Mouse (Mus musculus): Measurements from ENCODE around the gene Cog3. TPM values are rescaled to one million over a fixed set of nuclear protein-coding genes. Genes with fewer than 3 reads are reported as not detected.

The Cog3 gene
- 19.1 and 19.8 TPM in 2 replicates for polyA plus RNA-seq (2015; fragmentation: Nextera tagmentation; extraction: Ambion mirVana)

DNA sequence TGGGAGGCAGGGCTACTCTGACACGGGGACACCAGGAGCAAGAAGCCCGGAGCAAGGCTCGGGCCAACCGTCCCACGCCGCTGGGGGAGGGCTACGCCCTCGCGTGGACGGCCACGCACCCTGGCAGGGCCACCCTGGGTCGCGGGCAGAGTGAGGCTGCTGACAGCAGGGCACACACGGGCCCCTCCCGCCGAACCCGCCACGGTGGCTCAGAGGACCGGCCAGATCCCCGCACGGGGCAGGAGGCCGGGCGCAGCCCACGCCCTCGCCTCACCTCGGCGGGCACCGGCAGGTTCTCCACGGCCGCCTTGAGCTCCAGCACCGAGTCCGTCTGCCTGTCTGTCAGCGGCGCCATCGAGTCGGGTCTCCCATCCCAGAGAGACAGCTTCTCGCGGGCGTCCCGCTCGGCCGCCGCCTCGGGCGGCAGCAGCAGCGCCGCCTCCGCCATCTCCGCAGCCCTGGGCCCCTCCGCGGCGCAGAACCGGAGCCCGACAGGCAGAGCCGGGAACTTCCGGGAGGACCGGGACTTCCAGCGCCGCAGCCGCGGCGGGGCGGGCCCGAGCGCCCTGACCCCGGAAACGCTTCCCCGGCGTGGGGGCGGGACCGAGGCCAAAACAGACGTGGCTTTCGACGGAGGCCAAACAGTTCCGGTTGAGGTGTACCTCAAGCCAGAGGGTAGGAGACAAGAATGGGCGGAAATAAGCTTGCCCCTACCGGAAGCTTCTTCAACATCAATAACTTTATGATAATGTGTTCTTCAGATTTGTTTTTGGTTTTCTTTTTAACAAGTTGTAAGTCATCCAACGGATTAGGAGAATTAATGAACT lies at the start of gene Cog3:
Gene Cog3, minus strand, starts transcription at position 527 of the 827 bp plus-strand sequence.
- Histone ChIP-seq H3K9me3 (no peaks in the 10 kb centered on the region), H3K4me2 (peak within 1 kb of the TSS; percentile 84), H3K27ac (peak within 1 kb of the TSS; percentile 87), H3K27me3 (replicated peaks) (0 out of 2 replicates have a peak, but pooled peaks cover 4% of the 10 kb centered on the region), H3K9ac (peak within 1 kb of the TSS; percentile 91), H3K36me3 (replicated peaks) (no peaks in the 10 kb centered on the region), H3K4me1 (peaks cover 38% of the 10 kb centered on the region), H3K4me3 (peak within 1 kb of the TSS; percentile 99)
- ATAC-seq (replicated peaks) = peak; percentile 99
- WGBS = under 1% methylated on average over 68 of the region's 78 CpGs

DNA sequence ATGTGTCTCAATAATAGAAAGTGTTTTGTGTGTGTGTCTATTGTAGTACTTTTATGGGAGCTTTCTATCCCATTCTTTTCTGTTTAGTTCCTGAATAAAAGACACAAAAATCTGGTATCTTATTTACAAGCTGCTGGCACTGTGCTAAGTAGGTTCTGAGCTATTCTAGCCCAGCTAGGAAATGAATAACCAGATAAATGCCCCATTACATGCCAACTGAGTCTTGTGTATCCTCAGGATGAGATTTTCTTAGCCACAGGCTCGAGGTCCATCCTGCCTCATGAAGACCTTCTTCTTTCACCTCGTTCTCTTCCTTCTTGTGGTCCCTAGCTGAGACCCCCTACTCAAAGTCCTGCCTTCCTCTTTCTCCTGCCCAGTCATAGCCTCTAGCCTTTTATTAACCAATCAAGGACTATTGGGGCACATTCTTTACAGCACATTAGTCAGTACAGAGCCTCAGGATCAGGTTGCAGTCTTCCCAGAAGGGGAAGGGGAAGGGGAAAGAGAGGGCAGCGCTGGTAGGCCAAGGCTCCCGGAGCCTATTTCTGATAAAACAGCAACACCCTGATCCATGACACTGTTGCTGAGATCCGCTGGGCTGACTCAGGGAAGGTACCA lies 43.6 kb upstream of the Cog3 start:
- H3K4me1 ChIP-seq = no peaks in the 10 kb centered on the region
- no peak overlapping the region for H3K4me2 ChIP-seq
- no peak overlapping the region for H3K4me3 ChIP-seq

DNA sequence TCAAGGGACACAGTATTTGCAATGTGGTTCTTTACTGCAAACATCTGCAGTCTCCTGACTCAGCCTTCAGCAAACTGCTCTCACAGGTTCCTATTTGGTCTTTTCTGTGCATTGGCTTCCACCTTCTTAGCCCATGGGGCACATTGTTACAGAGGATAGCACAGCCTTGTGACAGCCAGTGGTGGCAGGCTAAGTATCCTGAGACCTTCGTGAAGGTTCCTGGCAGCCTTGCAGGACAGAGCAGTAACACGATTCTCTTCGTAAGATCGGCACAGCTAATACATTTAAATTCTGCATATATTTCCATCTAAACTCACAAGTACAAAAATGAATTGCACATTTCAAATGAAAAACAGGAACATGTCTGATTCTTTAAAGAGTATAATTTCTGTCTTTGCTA lies 41.6 kb upstream of the Cog3 start:
- no peak for ATAC-seq (replicated peaks)

More for the DNA sequence above, 43.6 kb upstream of the Cog3 start:
- no peaks in the 10 kb centered on the region for H3K36me3 ChIP-seq (replicated peaks)
- no peak for ATAC-seq (replicated peaks)
- H3K9ac ChIP-seq = no peak overlapping the region
- H3K9me3 ChIP-seq = no peaks in the 10 kb centered on the region
- no peaks in the 10 kb centered on the region for H3K27me3 ChIP-seq (replicated peaks)
- H3K27ac ChIP-seq = no peak overlapping the region
- 61% methylated on average over 5 of the region's 5 CpGs for WGBS

DNA sequence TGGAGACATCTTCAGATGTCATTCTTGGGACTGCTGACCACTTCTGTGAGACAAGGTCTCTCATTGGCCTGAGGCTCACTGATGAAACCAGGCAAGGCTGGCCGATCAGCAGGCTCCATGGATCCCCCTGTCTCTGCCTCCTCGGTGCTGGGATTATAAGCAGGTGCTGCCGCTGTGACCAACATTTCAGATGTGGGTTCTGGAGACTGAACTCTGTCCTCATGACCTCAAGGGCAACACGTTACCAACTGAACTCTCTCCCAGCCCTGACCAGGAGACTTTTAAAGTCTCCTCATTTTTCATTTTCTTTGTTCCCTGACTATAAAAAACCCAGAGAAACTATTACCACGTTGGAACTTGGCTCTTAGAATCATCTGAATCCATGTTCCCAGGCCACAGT lies 40.4 kb upstream of the Cog3 start:
- no peaks in the 10 kb centered on the region for H3K9me3 ChIP-seq
- no peak overlapping the region for H3K4me2 ChIP-seq
- no peaks in the 10 kb centered on the region for H3K27me3 ChIP-seq (replicated peaks)
- ATAC-seq (replicated peaks) = no peak
- no peak overlapping the region for H3K4me3 ChIP-seq
- H3K36me3 ChIP-seq (replicated peaks) = no peaks in the 10 kb centered on the region
- no peaks in the 10 kb centered on the region for H3K4me1 ChIP-seq
- H3K27ac ChIP-seq = no peak overlapping the region
- no peak overlapping the region for H3K9ac ChIP-seq
- 82% methylated on average over 5 of the region's 5 CpGs for WGBS

More for the DNA sequence above, 41.6 kb upstream of the Cog3 start:
- Histone ChIP-seq H3K36me3 (replicated peaks) (no peaks in the 10 kb centered on the region), H3K4me2 (no peak overlapping the region), H3K4me3 (no peak overlapping the region), H3K27me3 (replicated peaks) (no peaks in the 10 kb centered on the region), H3K9ac (no peak overlapping the region), H3K27ac (no peak overlapping the region), H3K4me1 (no peaks in the 10 kb centered on the region), H3K9me3 (no peaks in the 10 kb centered on the region)
- WGBS = 86% methylated on average over 4 of the region's 4 CpGs

DNA sequence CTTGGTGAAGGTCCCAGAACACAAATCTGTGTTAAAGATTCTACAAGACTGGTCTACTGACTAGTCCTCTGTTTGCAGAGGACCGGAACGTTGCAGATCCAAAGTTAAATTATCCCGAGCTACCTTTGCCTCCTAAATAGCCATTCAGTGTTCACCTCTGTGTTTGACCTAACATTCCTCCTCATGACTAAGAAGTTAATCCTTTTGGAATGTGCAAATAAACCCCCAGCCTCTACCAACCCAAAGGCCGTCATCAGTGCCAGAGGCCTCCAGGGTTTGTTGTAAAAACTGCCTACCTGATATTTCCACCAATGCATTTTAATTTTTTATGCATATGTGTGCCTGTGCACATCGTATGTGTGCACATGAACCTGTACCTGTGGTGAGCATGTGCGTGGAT lies 40.0 kb upstream of the Cog3 start:
- Histone ChIP-seq H3K4me2 (no peak overlapping the region), H3K4me1 (no peaks in the 10 kb centered on the region), H3K27ac (no peak overlapping the region), H3K27me3 (replicated peaks) (no peaks in the 10 kb centered on the region), H3K36me3 (replicated peaks) (no peaks in the 10 kb centered on the region), H3K4me3 (no peak overlapping the region), H3K9ac (no peak overlapping the region), H3K9me3 (no peaks in the 10 kb centered on the region)
- 74% methylated on average over 6 of the region's 6 CpGs for WGBS
- no peak for ATAC-seq (replicated peaks)

DNA sequence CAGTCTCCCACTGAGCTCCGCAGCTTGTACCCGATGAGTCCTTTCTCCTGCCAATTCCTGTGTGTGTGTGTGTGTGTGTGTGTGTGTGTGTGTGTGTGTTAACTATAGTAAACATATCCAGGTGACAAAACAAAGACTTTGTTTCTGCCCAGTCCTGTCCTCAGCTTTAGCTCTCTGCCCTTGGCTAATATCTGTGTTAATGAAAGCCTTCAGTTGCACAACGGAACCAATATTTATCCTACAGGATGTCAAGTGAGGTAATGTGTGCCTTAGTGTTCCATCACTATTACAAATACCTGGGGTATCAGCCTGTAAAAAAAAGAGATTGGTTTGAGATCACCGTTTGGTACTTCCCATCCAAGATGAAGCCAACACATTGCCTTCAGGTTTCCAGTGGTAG lies 38.8 kb upstream of the Cog3 start:
- Histone ChIP-seq H3K36me3 (replicated peaks) (no peaks in the 10 kb centered on the region), H3K4me3 (no peak overlapping the region), H3K27me3 (replicated peaks) (0 out of 2 replicates have a peak, but pooled peaks cover 4% of the 10 kb centered on the region), H3K4me1 (no peaks in the 10 kb centered on the region), H3K9me3 (no peaks in the 10 kb centered on the region), H3K9ac (no peak overlapping the region), H3K4me2 (no peak overlapping the region), H3K27ac (no peak overlapping the region)
- no peak for ATAC-seq (replicated peaks)
- 90% methylated on average over 4 of the region's 4 CpGs for WGBS

DNA sequence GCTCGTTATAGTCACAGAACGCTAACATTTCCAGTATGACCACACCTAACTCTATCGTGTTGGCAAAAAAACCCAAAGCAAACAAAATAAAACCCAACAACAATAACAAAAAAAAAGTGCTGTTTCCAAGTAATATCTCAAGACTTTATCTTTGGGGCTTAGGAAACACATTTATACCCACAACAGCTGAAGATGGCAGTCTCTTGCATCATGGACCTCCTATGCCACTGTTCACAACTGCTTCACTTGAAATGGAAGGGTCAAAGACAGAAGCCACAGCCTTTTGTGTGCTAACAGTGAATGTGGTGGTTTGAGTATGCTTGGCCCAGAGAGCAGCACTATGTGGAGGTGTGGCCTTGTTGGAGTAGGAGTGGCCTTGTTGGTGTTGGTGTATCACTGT lies 37.1 kb upstream of the Cog3 start:
- 89% methylated on average over 3 of the region's 3 CpGs for WGBS
- Histone ChIP-seq H3K27ac (no peak overlapping the region), H3K4me1 (peaks cover 4% of the 10 kb centered on the region; the same call in 1 of the 2 replicates), H3K4me3 (no peak overlapping the region), H3K27me3 (replicated peaks) (0 out of 2 replicates have a peak, but pooled peaks cover 5% of the 10 kb centered on the region), H3K36me3 (replicated peaks) (no peaks in the 10 kb centered on the region), H3K9me3 (no peaks in the 10 kb centered on the region), H3K4me2 (no peak overlapping the region), H3K9ac (no peak overlapping the region)
- no peak for ATAC-seq (replicated peaks)

DNA sequence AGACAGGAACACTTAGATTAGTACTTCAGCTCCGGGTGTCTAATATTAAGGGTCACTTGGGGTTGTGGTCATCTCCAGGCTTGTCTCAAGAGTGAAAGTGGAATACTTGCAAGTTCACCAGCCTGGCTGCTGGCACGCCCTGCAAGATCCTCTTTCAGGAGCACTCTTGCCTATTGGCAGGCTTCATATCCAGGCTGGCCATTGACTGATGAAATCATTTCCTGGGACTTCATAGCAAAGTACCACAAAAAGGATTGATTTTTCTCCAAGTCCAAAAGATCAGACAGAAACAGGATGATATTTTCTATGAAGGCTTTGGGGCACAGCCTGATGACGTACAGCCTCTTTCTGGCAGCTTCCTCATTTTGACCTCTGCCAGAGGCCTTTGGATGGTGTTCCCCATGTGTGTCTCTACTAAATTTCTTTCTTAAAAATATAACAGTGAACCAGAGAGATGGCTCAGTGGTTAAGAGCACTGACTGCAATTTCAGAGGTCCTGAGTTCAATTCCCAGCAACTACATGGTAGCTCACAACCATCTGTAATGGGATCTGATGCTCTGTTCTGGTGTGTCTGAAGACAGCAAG lies 36.2 kb upstream of the Cog3 start:
- Histone ChIP-seq H3K36me3 (replicated peaks) (no peaks in the 10 kb centered on the region), H3K27ac (no peak overlapping the region), H3K27me3 (replicated peaks) (0 out of 2 replicates have a peak, but pooled peaks cover 5% of the 10 kb centered on the region), H3K9me3 (no peaks in the 10 kb centered on the region), H3K4me3 (no peak overlapping the region), H3K9ac (no peak overlapping the region), H3K4me1 (peaks cover 10% of the 10 kb centered on the region), H3K4me2 (no peak overlapping the region)
- 86% methylated on average over 3 of the region's 3 CpGs for WGBS
- ATAC-seq (replicated peaks) = no peak

DNA sequence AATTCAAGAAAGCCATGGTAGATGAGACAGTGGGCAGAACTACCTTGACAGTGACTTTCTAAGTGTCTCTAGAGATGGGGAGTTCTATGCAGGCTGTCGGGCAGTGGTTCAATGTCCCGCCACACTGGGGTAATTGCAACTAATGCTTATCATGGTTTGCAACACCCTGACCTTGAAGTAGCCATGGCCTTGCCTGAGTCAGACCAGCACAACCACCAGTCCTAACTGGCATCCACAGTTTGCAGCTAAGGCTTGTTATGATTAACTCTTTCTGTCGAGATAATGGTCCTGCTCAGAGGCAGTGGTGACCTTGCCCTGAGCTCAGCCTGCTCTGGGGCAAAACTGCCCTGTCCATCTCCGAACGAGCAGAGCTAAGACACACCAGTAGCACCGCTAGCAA lies 35.0 kb upstream of the Cog3 start:
- Histone ChIP-seq H3K9ac (no peak overlapping the region), H3K27ac (no peak overlapping the region), H3K9me3 (no peaks in the 10 kb centered on the region), H3K27me3 (replicated peaks) (0 out of 2 replicates have a peak, but pooled peaks cover 5% of the 10 kb centered on the region), H3K4me2 (no peak overlapping the region), H3K36me3 (replicated peaks) (no peaks in the 10 kb centered on the region), H3K4me3 (no peak overlapping the region), H3K4me1 (peaks cover 11% of the 10 kb centered on the region)
- ATAC-seq (replicated peaks) = no peak
- WGBS = 87% methylated on average over 6 of the region's 6 CpGs

DNA sequence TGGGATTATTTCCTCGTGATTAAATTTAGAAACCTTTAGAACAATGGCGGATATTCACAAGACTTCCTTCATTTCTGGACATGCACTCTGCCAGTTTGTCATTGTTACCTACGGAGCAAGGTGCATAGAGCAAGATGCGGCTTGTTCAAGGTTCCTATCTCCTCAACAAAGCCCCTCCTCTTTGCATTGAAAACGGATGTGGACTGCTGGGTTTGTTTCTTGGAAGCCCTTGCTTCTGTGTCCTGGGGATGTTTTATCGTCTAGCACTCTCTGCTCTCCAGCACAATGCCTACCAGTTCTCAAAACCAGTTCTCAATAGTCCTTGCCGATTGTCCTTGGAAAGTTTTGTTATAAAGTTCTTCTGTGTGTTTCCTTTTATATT lies 33.5 kb upstream of the Cog3 start:
- Histone ChIP-seq H3K4me2 (peak overlapping the region; percentile 80; the same call in 1 of the 2 replicates), H3K9ac (no peak overlapping the region), H3K4me1 (peaks cover 11% of the 10 kb centered on the region), H3K4me3 (no peak overlapping the region), H3K27ac (no peak overlapping the region), H3K27me3 (replicated peaks) (0 out of 2 replicates have a peak, but pooled peaks cover 5% of the 10 kb centered on the region), H3K9me3 (no peaks in the 10 kb centered on the region), H3K36me3 (replicated peaks) (no peaks in the 10 kb centered on the region)
- ATAC-seq (replicated peaks) = no peak
- WGBS = 34% methylated on average over 7 of the region's 7 CpGs

DNA sequence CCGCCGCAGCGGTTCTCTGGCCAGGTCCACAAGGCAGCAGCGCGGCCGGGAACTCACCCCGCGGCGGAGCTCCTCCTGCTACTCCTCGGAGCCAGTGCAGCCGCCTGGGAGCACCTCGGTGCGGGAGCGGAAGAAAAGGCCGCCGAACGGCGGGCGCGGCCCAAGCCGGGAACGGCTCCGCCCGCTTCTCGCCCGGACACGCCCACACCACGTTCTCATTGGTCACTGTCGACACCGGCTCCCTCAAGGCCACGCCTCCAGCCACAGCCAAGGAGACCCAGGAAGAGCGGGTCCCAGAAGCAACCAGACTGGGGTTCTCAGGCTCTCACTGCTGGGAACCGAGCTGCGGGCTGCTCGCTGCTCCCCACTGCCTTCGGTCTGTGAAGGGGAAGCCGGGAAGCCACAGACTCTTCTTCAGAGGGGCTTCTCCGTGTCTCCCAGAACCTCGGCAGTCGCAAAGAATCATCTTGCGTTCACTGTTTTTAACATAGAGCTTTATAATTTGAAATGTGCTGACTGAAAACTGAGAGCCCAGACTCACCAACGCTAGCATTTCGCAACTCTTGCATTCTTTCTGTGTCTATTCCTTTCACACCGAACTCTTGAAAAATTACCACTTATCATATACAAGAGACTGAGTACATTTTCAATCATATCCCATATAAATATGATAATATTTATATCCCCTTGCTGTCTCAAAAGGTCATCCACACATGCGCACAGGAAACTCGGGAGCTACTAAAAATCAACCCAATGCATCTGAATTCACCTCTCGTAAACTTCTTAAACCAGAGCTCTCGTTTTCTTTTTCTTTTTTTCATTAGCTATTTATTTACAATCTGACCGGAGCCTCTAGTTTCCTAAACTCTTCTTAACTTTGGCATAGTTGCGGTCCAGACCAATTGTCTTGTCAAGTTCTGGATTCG lies 32.8 kb upstream of the Cog3 start, which contains the start of gene Slc25a30:
Gene Slc25a30, minus strand, starts transcription at position 170 of the 926 bp plus-strand sequence.
- Histone ChIP-seq H3K27ac (peak within 1 kb of the TSS; percentile 92), H3K9ac (peak within 1 kb of the TSS; percentile 86), H3K4me1 (peaks cover 11% of the 10 kb centered on the region), H3K36me3 (replicated peaks) (no peaks in the 10 kb centered on the region), H3K4me3 (peak within 1 kb of the TSS; percentile 83), H3K9me3 (no peaks in the 10 kb centered on the region), H3K4me2 (peak within 1 kb of the TSS; percentile 80), H3K27me3 (replicated peaks) (0 out of 2 replicates have a peak, but pooled peaks cover 5% of the 10 kb centered on the region)
- 7% methylated on average over 51 of the region's 51 CpGs for WGBS
- peak; percentile 99 for ATAC-seq (replicated peaks)

Data from midbrain, embryonic 15.5 days (tissue).